Mouse (Mus musculus): Measurements from ENCODE around the gene Slc16a5.

The Slc16a5 gene

GRCm38 (mm10) chr11:115462243-115462891 lies at the start of gene Slc16a5:
TSS of gene Slc16a5 (plus strand) at chr11:115462474.
- DNase-seq (ENCODE audit: low spot score): no peak

DNA sequence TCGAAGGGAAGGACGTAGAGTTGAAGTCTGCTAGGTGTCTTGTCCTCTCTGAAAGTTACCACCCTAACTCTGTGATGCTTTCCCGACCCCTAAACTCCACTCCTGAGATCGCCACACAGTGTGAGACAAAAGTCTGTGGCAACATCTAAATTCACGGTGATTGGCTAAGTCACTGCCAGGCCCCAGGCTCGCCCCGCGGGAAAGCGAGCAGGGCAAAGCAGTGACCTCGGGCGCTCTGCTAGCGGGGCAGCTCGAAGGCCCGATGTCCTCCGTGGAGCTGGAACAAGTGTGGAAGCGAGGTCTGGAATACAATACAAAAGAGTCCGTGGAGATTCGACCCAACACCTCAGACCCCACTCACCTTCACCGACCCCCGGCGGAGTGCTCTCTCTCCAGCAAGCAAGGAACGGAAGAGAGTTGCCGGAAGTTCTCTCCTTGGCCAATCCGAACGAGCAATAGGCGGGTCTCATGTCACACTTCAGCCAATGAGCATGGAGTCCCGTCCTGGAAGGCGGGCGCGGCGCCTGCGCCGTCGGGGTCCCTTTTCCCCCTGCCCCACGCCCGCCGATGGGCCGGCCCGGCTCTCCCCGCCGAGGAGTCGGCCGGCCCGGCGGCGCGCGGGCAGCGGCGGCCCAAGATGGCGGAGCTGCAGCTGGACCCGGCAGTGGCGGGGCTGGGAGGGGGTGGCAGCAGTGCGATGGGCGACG lies 42.6 kb upstream of the Slc16a5 start, which contains the start of the genes Atp5h and Kctd2:
Gene Atp5h (minus strand): TSS at position 432 of the 707 bp plus-strand sequence.
Gene Kctd2 (plus strand): TSS at position 598 of the 707 bp plus-strand sequence.
- peak; percentile 82 for DNase-seq (ENCODE audit: low spot score)

DNA sequence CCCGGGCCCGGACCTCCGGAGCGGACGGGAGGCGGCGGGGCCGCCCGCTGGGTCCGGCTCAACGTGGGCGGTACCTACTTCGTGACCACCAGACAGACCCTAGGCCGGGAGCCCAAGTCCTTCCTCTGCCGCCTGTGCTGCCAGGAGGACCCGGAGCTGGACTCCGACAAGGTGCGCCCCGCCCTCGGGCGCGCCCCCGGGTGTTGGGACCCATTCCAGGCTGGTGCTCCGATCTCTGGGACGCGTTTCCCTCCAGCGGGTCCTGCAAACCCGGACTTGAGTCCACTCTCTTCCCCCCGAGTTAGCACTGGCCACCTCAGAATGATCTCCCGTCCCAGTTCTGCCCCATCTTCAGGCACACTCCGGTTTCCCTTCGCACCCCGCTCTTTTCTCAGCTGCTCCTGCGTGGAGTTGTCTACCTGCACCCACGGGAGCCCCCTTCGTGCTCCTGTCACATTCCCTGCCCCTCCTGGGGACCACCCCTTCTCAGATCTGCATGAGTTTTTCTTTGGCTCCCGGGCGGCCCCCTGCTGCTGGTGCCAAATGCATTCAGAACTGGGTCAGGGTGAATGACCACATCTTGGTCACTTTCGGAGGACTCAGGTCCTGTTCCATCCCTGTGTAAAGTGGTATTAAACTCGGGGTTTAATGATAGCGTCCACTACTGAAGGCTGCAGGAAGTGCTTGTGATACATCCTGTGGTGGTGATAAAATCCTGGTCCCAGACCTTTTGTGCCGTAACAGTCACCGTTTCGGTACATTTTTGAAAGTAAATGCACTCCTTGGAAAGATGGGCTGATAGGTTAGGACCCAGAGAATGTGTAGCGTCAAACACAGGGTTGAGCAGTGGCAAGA lies 41.7 kb upstream of the Slc16a5 start:
- DNase-seq (ENCODE audit: low spot score): no peak

DNA sequence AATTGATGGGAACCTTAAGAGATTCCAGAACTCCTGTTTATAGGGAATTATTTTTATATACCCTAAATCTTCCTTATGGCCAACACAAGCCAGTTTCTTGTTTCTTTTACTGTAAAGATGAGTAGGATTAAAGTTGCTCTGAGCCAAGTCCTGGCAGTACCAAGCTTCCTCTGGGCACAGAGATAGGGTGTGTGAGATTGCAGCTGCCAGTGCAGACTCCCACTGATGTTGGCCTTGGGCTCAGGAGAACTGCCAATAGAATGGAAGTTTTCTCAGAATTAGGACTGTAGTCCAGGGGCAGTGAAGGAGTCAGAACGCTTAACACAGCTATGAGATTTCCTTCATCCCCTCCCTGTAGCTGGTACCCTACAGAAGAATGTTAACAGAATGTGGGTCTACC lies 40.9 kb upstream of the Slc16a5 start:
- DNase-seq (ENCODE audit: low spot score): no peak

DNA sequence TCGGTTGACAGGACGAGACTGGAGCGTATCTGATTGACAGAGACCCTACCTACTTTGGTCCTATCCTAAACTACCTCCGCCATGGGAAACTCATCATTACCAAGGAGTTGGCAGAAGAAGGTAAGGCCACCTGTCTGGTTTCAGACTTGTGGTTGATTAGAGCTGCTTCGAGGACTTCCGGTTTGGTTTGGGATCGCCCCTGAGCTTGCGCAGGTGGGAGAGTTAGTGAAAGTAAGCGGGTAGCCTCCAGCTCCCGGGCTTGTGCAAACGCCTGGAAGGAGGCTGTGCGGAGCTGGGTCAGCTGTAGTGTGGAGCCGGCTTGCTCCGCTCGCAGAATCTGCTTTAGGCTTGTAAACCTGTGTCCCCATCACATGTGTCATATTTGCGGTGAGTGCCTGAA lies 40.3 kb upstream of the Slc16a5 start:
- no peak for DNase-seq (ENCODE audit: low spot score)

DNA sequence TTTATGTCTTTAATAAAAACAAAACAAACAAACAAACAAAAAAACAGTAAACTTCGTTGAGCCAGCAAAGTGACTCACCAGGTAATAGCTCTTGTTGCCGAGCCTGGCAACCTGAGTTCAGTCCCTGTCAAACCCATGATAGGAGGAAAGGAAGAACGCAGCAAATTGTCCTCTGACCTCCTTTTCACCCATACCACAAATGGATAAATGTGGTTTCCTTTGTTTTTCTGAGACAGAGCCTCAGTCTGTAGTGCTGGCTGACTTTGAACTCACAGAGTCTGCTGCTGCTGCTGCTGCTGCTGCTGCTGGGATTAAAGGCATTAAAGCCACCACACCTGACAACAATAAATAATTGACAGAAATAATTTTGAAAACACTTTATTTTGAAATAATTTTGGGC lies 39.2 kb upstream of the Slc16a5 start:
- DNase-seq (ENCODE audit: low spot score): no peak

GRCm38 (mm10) chr11:115424666-115425065 lies 37.6 kb upstream of the Slc16a5 start:
- no peak for DNase-seq (ENCODE audit: low spot score)

- no peak for DNase-seq (ENCODE audit: low spot score)
These were observed 36.6 kb upstream of the Slc16a5 start for GRCm38 (mm10) chr11:115425671-115426070.

- DNase-seq (ENCODE audit: low spot score): peak; percentile 64
These were observed 34.6 kb upstream of the Slc16a5 start for GRCm38 (mm10) chr11:115427482-115428331.

DNA sequence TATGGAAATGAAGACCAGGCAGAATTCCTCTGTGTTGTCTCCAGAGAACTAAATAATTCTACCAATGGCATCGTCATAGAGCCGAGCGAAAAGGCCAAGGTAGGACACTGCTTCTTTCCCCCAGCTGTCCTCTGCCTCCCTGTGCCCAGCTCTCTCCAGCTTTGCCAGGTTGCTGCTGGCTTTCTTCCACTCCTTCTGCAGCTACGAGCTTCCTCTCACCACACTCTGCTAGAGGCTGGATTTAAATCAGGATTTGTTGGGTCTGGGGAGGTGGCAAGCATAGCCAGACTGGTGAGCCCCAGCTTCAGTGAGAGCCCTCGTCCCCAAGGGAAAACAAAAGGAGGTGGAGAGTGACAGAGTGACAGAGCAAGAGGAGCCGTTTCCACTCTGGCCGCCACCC lies 33.0 kb upstream of the Slc16a5 start:
- no peak for DNase-seq (ENCODE audit: low spot score)

- DNase-seq (ENCODE audit: low spot score): no peak
These were observed 31.7 kb upstream of the Slc16a5 start for GRCm38 (mm10) chr11:115430561-115430960.

DNA sequence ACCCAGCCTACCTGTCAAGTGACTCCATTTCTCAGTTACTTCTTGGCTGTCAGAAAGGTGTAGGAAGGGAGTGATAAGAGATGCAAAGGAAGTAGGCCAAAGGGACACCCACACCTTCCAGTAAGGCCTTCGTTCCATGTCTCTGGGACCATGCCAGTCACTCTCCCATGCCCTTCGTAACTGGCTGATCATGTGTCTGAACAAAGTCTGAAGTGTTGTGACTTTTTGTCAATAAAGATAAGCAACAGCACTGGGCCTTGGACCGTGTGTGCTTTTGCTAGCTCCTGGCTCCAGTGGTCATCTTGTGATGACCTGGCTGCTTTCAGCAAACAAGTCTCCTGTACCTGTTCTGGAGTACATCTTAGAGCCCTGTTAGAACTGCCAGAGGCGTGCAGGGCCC lies 29.5 kb upstream of the Slc16a5 start:
- no peak for DNase-seq (ENCODE audit: low spot score)

DNA sequence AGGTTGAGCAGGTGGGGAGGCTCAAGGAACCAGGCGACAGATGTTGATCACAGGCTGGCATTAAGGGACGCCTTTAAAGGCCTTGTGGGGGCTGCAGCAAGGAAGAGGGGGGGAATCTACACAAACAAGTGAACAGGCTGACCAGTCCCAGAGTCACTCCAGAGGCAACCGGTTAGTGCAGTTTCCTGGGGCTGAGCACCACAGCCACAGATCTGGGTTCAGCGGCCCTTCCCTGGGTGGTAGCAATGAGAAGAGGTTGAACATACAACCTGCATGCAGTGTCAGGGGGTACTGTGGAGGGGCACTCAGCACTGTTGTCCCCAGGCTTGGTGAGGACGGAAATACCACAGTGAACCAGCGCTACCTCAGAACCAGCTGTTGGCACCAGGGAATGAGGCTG lies 28.9 kb upstream of the Slc16a5 start:
- DNase-seq (ENCODE audit: low spot score): no peak

DNA sequence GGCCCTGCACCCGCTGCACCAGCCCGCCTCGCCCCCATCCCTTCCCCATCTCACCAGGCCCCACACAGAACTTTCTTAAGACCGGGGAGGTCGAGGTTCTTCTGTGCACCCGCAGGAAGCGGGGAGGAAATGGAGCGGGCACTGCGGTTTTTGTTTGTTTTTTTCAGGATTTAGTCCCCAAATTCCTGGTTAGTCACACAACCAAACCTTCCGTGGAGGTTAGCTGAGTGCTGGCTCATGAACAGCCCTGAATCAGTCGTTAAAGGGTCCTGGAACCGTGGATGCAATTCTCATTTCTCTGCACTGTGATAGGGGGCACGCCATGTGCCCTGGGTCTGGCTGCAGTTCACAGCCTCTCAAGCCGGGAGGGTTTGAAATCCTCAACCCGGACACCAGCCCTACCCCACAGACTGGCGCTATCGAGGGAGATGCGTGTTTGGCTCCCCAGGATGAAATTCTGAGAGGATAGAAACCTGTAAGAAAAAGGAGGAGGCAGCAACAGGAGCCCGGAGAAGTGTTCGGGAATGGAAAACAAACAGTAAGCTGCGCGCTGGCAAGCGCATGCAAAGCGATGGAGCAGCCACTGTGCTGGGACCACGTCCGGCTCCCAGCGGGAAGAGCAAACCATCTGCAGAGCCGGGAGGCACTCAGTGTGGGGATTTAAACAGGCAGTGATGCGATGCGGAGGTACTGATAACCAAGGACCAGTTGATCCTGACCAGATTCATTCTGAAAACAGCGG lies 26.5 kb upstream of the Slc16a5 start:
- DNase-seq (ENCODE audit: low spot score): no peak

DNA sequence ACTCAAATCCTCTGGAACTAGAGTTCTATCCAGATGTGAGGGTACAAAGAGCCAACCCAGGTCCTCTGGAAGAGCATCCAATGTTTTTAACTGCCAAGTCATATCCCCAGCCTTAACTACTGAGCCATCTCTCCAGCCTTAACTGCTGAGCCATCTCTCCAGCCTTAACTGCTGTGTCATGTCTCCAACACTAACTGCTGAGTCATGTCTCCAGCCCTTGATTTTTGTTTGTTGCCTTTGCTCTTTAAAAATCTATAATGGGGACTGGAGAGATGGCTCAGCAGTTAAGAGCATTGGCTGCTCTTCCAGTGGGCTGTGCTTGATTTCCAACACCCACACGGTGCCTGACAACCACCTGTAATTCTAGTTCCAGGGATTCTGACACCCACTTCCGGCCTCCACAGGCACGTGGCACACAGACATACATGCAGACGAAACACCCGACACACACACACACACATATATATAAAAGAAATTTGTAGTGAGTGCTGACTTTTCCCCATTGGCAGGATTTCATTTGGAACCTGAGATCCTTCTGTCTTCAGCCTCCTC lies 24.6 kb upstream of the Slc16a5 start:
- no peak for DNase-seq (ENCODE audit: low spot score)

- no peak for DNase-seq (ENCODE audit: low spot score)
These were observed 22.9 kb upstream of the Slc16a5 start for GRCm38 (mm10) chr11:115439326-115439725.

DNA sequence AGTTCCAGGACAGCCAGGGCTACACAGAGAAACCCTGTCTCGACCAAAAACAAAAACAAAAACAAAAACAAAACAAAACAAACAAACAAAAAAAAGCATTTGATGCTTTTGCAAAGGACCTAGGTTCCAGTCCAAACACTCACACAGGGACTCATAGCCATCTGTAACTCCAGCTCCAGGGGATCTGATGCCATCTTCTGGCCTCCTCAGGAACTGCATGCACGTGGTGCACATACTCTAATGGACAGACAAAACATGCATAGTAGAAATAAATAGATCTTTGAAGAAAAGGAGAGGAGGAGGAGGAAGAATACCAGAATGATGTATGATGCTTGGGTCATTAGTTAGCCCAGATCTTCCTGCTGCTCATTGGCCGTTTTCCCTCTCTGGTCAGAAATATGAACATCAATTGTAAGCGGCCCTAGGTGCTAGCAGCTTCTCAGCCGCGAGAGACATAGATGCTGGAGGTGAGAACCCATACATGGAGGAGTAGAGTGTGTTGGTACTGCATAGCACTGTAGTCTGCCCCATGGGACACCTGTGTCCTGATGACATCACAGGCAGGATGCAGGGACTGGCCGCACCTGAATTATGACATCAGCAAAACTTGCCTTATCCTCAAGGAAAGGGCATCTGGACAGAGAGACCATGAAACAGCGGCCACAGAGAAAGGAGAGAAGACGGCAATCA lies 22.2 kb upstream of the Slc16a5 start, which contains the start of gene Trim80:
Gene Trim80 (plus strand): TSS at position 640 of the 690 bp plus-strand sequence.
- no peak for DNase-seq (ENCODE audit: low spot score)

GRCm38 (mm10) chr11:115441417-115441816 lies 20.9 kb upstream of the Slc16a5 start:
- DNase-seq (ENCODE audit: low spot score): no peak

DNA sequence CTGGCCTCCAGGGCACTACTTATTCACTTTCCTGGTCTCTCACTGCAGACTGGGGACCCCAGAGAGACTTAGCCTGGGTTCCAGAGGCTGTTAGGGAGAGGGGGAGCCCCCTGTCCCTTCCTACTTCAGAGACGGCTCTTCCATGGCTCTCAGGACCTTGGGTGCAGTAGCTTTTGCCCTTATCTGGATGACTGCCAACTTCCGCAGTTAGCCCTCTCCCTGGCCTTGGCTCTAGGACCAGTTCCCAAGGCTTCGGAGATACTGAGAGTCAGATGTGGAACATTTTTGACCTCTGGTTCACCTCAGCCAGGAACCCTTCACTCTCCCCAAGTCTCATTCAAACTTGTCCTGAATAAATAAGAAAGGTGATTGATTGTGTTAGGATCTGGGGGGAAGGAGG lies 15.4 kb upstream of the Slc16a5 start:
- DNase-seq (ENCODE audit: low spot score): no peak

DNA sequence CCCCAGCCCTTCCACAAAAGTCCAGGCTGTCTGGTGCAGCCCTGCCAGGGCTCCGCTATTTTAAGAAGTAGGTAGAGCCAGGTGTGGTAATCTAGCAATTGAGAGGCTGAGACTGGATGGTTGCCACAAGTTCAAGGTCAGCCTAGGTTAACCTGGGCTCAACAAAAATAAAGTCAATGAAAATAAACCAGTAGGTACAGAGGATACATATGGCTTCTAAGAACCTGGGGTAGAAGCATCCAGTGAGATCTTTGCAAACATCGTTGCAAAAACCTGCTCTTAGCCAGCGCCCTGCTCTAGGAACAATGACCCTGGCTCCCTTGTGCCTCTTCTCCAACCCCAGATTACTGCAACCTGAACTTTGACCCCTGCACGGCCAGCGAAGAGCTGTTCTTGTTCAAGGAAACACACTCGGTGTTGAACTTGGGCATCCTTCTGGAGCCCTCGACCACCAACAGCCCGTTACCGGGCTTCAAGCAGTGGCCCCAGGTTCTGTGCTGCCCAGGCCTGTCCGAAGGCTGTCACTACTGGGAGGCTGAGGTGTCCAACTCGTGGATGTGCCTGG lies 14.9 kb upstream of the Slc16a5 start:
- DNase-seq (ENCODE audit: low spot score): no peak

Measured in layer of hippocampus, adult 9-10 months (tissue).